Mouse (Mus musculus): Measurements from ENCODE around the gene Rph3al. TPM values are rescaled to one million over a fixed set of nuclear protein-coding genes. Genes with fewer than 3 reads are reported as not detected.

Gene Rph3al
- polyA plus RNA-seq, 1 experiment: not detected

DNA sequence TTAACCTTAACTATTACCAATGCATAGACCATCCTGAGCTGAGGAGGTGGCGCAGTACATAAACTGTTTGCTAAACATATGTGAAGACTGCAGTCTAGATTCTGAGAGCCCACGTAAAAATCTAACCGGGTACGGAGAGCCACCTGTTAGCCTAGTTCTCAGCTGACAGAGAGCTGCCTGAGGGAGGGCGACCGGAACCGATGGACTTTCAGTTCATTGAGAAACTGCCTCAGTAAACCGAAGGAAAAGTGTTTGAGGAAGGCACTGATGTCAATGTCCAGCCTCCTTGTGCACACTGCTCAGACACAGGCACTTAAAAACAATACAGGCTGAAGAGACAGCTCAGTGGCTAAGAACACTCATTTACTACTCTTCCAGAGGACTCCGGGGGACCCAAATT lies 8.0 kb downstream of the Rph3al start:
- no peak for TF ChIP-seq GATA1 (IDR thresholded peaks at IDR 0.05; ENCODE audit: low read length)

DNA sequence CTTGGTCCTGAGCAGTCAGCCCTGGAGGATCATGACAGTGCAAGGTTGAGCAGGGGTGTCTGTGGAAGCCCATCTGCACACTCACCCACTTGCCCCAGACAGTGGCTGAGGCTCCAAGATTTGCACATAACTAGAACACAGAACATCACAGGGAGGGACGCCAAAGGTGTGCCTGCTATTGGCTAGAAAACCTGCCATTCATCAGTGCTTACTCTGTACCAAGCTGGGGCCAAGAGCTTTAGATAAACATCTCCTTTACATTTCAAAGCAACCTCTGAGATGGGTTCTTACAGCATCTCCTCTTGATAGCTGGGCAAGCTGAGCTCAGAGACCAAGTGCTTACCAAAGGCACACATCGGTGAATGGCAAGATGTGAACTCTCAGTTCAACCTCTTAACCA lies 10.3 kb downstream of the Rph3al start:
- TF ChIP-seq GATA1 (IDR thresholded peaks at IDR 0.05; ENCODE audit: low read length): no peak

DNA sequence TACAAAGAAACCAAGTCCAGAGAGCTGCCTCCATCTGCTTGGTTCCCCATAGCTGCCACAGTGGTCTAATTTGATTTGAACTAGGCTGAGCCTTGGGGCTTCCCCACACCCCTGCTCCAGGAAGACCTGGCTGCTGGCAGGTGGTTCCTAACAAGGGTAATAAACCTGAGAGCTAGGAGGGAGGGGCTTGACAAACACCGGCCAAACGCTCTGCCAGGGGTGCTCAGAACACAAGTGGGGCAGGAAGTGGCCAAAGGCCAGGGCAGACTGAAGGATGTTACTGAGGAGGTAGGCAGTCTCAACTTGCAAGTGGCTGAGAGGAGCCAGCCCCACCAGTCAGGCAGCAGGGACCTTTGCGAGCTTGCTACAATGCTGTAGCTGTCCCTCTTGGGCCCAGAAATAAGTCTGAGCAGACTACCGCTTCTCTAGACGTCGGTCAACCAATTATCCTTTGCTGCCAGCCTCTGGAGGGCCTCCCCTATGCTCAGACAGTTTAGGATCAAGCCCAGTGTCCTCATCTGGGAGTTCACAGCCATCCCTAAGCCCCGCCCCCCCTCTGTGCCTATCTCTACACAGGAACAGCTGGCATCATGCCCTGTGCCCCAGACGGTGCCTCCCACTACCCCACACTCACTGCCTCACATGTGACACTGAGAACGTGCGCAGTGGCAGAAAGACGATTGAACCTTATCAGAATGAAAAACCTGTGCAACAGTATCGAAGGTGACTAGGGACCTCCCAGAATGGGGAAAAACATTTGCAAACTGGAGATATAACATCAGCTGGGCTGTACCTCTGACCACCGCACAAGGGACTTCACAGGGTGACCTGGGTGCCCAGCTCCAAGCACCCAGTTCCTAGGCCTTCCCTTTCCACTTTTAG lies 11.6 kb downstream of the Rph3al start:
- TF ChIP-seq GATA1 (IDR thresholded peaks at IDR 0.05; ENCODE audit: low read length): no peak

DNA sequence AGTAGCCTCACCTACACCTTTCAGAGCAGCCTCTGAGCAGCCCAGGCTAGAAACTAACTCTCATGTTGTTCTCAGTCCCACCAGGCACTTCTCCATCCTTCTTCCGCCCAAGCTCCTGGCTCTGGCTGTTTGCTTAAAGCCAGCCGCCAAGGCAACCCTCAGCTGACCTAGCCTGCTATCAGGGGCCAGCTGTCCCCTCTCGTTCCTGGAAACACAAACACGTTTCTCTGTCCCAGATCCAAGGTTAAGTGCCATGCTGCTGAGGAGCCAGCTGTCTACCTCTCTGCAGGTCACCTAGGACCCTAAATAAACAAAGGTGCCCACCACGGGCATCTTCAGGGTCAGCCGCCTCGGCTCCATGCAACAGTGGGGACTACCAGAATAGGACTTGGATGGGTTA lies 12.4 kb downstream of the Rph3al start:
- no peak for TF ChIP-seq GATA1 (IDR thresholded peaks at IDR 0.05; ENCODE audit: low read length)

DNA sequence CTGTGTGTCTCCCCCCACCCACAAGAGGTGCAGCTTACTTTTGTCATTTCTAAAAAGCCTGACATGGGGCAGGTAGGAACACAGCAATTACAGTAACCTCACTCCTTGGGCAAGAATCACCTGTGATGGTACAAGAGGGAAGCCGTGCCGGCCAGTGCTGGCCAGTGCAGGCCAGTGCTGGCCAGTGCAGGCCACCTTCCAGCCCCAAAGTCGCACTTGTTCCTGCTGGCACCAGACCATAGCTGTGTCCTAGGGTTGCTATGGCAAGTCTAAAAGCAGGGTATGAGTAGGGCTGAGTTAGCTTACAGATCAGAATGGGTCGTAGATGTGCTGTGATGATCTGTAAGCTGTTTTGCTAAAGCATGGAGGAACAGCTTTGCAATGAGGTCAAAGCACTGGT lies 15.5 kb downstream of the Rph3al start:
- TF ChIP-seq GATA1 (IDR thresholded peaks at IDR 0.05; ENCODE audit: low read length): no peak

GRCm38 (mm10) chr11:75919139-75919538 lies 19.1 kb downstream of the Rph3al start:
- no peak for TF ChIP-seq GATA1 (IDR thresholded peaks at IDR 0.05; ENCODE audit: low read length)

- TF ChIP-seq GATA1 (IDR thresholded peaks at IDR 0.05; ENCODE audit: low read length): no peak
These were observed 20.9 kb downstream of the Rph3al start for GRCm38 (mm10) chr11:75917340-75917739.

DNA sequence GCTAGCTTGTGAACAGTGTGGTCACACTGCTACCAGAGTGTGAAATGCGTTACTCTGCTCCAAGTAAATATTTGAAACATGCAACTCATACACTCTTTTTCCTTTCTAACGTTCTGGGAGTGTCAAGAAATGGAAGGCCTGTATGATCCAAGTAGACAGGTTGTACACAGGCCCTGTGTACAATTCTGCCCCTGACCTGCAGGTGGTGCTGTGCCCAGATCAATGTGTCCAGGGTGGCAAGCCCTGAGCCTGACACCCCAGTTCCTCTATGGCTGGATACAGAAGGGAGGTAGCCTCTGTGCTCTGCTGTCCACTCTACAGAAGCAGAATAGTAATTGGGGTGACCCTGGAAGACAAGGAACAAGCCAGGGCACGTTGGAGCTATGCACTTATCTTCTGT lies 24.3 kb downstream of the Rph3al start:
- TF ChIP-seq GATA1 (IDR thresholded peaks at IDR 0.05; ENCODE audit: low read length): no peak

DNA sequence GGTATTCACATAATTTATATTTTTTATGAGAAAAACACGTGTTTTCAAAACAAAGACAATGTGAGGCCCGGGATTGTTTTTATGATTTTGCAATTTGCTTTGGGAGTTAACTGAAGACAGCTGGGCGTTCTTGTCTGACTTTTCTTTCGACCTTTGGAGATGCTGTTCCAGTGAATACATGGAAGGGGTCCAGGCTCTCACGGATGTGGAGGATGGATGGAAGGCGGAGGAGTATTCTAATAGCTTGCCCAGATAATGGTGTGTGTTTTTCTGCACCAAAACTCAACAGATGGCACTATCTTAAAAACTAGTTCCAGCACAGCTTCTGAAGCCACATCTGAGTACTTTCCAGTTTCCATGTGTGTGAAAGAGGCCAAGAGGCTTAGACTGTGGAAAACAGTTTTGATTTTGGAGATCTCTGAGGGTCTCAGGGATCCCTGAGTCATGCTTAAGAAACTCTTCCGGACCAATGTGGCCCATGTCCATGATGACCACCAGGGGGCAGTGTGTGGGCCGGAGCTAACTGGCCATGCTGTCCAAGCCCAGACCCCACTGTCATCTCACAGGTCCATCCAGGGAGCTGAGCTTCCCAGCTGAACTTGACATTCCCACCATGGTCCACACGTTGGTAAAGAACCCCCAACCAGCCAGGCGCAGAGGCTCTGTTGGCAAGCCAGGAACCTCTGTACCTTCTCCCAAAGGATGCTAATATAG lies 25.1 kb downstream of the Rph3al start:
- TF ChIP-seq GATA1 (IDR thresholded peaks at IDR 0.05; ENCODE audit: low read length): no peak

DNA sequence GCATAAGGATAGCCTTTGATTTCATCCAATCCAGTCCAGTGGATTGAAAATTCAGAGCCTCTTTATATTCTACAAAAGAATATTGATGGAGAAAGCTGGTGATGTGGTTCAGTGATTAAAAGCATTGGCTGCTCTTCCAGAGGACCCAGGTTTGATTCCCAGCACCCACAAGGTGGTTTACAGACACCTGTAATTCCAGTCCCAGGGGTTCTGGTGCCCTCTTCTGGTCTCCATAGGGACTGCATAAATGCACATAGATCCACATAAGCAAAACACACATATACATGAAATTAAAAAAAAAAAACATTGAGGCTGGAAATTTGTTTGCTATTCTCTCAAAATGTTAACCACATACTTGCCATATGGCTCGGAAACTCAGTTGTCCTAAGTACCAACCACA lies 26.3 kb downstream of the Rph3al start:
- TF ChIP-seq GATA1 (IDR thresholded peaks at IDR 0.05; ENCODE audit: low read length): no peak

DNA sequence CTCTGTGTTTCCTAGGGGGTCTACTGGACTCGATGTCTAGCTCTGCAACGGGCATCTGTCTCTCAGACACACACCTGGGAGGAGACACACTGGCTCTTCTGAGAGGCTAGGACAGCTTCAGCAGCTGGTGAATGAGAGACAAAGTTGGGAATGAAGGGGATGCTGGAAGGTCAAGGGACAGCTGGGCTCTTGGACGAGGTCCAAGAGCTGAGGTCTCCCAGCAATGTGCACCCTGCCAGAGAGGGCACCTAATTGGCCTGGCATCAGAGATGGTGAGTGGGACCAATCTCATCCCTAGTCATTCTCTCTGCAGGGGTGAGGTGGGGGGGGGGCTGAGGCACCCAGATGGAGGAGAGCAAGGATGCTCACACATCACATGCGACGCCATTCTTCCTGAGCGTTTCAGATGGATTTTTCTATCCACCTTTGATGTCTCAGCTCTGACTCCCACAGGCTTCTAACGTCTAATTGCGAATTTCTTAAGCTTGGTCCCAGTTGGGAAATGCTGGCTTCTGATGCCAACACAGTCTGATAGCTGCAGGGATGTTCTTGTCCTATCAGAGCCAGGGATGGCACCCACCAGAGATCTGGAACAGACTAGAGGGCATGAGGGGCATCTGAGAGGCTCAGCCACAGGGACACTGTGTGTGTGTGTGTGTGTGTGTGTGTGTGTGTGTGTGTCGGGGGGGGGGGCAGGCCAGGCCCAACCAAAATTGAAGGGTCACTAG lies 28.4 kb downstream of the Rph3al start:
- TF ChIP-seq GATA1 (IDR thresholded peaks at IDR 0.05; ENCODE audit: low read length): no peak

DNA sequence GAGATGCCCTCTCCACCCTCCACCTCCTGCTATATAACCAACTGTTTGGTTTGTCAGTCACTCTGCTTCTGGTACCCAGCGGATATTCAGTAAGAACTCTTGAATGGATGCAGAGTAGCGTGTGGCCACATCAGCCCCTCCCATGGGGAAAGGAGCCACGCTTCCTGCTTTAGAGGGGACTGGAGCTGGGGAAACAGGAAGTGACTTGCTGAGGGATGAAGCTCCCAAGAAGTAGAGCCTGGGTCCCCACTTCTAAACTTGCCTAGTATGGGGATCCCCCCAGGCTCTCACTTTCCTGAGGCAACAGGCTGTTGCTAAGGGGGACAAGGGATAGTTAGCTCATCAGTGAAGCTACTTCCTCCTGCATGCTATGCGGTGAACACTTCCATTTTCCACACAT lies 30.8 kb downstream of the Rph3al start:
- TF ChIP-seq GATA1 (IDR thresholded peaks at IDR 0.05; ENCODE audit: low read length): no peak

- no peak for TF ChIP-seq GATA1 (IDR thresholded peaks at IDR 0.05; ENCODE audit: low read length)
These were observed 31.7 kb downstream of the Rph3al start for GRCm38 (mm10) chr11:75906556-75906955.

DNA sequence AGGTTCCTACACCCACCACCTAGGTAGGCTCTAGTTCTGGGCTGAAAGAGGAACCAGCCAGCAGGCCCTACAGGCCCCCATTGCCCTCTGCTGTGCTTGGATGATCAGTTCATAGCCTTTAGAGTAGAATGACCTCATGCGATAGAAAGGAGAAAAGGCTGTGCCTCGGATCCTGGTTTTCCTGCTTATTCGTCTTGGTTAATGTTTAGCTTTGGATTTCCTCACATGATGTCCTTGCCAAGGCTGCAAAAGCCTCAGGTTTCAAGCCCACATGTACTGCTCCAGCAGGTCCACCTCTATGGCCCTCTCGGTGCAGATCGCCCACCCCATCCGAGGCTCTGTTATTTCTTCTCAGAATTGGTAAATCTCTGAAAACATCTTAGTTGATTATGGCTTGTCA lies 33.2 kb downstream of the Rph3al start:
- TF ChIP-seq GATA1 (IDR thresholded peaks at IDR 0.05; ENCODE audit: low read length): no peak

DNA sequence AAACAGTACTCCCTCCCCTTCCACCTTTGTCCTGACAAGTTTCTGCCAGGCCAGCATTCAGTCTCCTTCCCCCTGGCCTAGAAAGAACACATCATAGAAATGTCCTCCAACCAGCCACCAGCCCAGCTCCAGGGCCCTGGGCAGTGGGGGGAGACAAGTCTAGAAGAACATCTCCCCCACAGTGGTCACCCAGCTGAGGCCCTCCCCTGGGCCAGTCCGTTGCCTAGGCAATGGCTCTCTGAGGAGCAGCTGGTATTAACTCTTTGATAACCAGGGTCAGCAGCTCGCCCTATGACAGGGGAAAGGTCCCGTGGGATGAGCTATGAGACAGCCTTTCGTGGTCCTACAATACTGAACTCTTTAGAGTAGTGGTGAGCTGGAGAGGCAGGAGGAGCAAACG lies 33.7 kb downstream of the Rph3al start:
- no peak for TF ChIP-seq GATA1 (IDR thresholded peaks at IDR 0.05; ENCODE audit: low read length)

DNA sequence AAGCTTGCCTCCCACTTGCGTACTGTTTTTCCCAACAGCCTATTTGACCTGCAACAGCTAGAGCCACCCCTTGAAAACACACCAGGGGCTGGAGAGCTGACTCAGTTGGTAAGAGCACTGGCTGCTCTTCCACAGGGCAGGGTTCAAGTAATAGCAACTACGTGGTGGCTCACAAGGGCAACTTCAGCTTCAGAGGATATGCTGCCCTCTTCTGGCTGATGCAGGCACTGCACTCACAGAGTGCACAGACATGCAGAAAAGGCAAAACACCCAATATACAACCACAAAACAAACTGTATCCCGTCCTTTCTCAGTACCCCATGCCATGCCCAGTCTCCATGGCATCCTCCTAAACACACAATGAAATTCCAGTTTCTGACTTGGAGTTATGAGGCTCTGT lies 34.7 kb downstream of the Rph3al start:
- TF ChIP-seq GATA1 (IDR thresholded peaks at IDR 0.05; ENCODE audit: low read length): no peak

All from G1E-ER4 (cell line).